Mouse (Mus musculus): ENCODE data around the gene Psmb4.

DNA sequence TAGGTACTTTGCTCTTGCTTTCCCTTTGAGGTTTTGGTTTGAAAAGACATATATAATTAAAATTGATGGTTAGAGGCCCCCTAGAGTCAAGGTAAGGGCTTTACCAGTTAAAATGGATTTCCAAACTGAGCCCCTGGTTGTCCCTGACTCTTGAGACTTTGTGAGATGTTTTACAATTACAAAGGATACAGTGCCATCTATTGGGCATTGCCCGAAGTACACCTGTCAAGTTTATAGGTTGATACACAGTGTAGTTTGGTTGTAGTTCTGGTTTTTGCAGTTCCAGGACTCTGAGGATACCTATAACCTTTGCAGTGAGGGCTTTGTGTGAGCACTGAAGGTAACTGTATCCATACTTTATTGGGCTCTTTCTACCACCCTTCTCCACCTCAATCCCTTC, 37.4 kb downstream of the Psmb4 start:
- TF ChIP-seq EP300 (IDR thresholded peaks at IDR 0.05) = no peak
- TF ChIP-seq CTCF (IDR thresholded peaks at IDR 0.05) = peak; percentile 79
